Mouse (Mus musculus) liver, adult (tissue): ENCODE measurements around the gene Ptprm.

Experiments
- GATA4 ChIP-seq: IDR thresholded peaks from 2 replicates; pipeline ENCODE4 v1.6.1; 2014; ENCODE audit warnings: mild to moderate bottlenecking, low read length; ENCODE audit not compliant: insufficient replicate concordance

The Ptprm gene

DNA sequence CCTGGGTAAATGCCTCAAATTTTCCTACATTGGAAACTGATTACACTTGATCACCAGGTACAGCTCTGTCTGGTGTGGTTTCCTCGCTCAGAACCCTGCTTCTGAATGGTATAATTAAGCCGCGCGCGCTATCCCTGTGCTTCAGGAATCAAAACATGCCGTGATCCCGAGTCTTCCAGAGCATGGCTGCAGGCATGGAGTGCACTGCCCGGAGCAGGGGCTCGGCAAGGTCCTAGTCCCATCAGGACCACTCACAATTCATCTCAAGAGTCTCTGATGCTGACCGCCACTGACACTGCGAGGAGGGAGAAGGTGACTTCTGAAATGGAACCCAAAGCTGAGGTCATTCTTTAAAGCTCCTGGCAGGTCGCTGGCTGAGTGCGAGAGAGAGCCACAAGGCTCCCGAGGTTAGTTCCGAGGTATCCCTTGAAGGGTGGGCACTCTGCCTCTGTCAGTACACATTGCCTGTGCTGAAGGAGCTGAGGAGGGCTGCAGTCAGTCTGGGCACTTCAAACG lies 682.5 kb downstream of the Ptprm start:
- TF ChIP-seq GATA4, result no peak

GRCm38 (mm10) chr17:66671287-66671686 lies 683.0 kb downstream of the Ptprm start:
- no peak for TF ChIP-seq GATA4

- TF ChIP-seq GATA4, result no peak
Observed at GRCm38 (mm10) chr17:66665791-66666190, 688.5 kb downstream of the Ptprm start.

DNA sequence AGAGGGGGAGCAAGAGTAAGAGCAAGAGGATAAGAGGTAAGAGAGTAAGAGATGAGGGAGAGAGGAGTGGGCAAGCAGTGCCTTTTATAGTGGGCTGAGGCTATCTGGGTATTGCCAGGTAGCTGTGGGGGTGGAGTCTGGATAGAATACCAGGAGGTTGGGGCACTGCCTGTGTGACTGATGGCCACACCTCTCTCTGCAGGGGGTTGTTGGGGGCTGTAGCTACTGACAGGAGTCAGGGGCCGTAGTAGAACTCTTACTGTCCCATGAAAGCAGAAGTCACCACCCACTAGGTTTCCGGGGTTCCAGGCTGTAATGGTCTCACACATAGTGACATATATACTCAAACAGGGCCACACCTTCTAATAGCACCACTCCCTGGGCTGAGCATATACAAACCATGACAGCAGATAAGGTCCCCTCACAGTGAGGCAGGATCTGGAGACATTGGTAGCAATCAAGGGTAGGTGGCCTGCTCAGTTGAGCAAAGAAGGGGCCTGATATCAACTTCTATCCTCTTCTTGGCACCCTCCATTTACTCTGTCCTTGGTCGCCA lies 689.0 kb downstream of the Ptprm start:
- TF ChIP-seq GATA4, result no peak

DNA sequence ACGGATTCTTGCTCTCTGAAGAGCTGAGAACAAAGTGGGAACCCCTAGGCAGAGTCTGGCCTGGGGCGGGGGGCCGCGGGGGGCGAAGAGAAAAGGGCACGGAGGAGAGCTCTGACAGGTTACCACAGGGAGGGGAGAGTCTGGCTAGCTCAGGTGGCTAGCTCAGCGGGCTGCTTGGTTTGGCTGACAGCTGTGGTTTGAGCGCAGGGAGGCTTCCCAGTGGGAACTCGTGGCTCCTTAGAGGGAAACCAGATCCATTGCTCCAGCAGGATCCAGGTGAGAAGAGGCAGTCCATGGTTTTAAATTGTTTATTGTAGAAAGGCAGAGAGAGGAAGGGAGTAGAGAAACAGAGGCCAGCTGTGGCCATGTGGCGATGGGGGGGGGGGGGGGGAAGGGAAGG lies 689.5 kb downstream of the Ptprm start:
- no peak for TF ChIP-seq GATA4

DNA sequence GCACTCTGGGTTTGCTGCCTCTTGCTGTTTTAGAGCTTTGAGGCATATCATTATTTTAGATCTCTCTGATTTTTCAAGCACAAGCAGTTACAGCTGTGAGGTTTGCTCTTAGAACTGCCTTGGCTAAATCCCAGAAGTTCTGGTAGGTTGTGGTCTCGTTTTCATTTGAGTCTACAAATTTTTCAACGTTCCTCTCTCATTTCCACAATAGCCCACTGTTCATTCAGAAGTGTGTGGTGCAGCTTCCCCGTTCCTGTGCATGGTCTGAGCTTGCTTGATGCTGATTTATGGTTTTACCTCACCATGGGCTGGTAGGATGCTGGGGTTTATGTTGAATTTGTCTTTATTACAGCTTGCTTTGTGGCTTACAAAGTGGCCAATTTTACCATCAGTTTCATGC lies 695.0 kb downstream of the Ptprm start:
- no peak for TF ChIP-seq GATA4

GRCm38 (mm10) chr17:66637951-66638722 lies 716.1 kb downstream of the Ptprm start:
- no peak for TF ChIP-seq GATA4

GRCm38 (mm10) chr17:66619996-66620656 lies 734.1 kb downstream of the Ptprm start:
- no peak for TF ChIP-seq GATA4

DNA sequence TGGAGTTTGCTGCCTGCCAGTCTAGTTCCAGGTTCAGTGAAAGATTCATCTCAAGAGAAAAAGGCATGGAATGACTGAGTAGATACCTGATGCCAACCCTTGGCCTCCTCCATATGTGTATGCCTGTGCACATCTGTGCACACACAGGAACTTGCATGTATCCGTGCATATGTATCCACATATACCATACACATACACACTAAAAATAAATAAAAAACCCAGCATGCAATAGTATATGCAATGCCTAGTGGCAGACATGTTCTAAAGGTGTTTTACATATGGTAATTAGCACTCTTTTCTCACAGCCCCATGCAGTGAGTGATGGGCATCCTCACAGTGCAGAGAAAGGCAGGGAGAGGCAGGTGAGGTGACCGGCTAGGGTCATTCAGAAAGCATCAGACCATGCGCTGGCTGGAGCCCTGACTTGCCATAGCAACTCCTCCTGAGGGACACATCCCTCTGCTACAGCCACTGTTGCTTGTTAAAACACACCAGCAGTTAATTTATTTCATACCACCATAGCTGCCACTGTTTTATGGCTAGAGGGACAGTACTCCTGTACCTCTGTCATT lies 734.9 kb downstream of the Ptprm start:
- no peak for TF ChIP-seq GATA4
